Mouse (Mus musculus): ENCODE measurements around the gene Platr17.

Platr17 gene

GRCm38 (mm10) chr17:33920282-33921097, 15.6 kb downstream of the Platr17 start:
- DNase-seq: peak; percentile 95 to 97

GRCm38 (mm10) chr17:33921361-33921760, 16.4 kb downstream of the Platr17 start:
- DNase-seq: no peak

- peak; percentile 66 to 82 for DNase-seq
These were observed 19.8 kb downstream of the Platr17 start for GRCm38 (mm10) chr17:33924577-33925283.

- no peak for DNase-seq
These were observed 20.6 kb downstream of the Platr17 start for GRCm38 (mm10) chr17:33925406-33926116.

GRCm38 (mm10) chr17:33926207-33926932, 21.4 kb downstream of the Platr17 start:
- DNase-seq: peak; percentile 39 to 44

GRCm38 (mm10) chr17:33928251-33928947, 23.5 kb downstream of the Platr17 start:
- no peak for DNase-seq

GRCm38 (mm10) chr17:33929371-33930279, 24.7 kb downstream of the Platr17 start, which contains the start of gene Rgl2:
Gene Rgl2, plus strand, starts transcription at chr17:33929543.
- peak; percentile 98 to 99 for DNase-seq

- DNase-seq: peak; percentile 68
These were observed 25.6 kb downstream of the Platr17 start for GRCm38 (mm10) chr17:33930280-33931158.

- DNase-seq: no peak
These were observed 26.4 kb downstream of the Platr17 start for GRCm38 (mm10) chr17:33931159-33931866.

- peak in 1 of 2 experiments; percentile 10 for DNase-seq
These were observed 27.0 kb downstream of the Platr17 start for GRCm38 (mm10) chr17:33931947-33932346.

GRCm38 (mm10) chr17:33932448-33932847, 27.5 kb downstream of the Platr17 start:
- no peak for DNase-seq

- DNase-seq: no peak
These were observed 28.0 kb downstream of the Platr17 start for GRCm38 (mm10) chr17:33932970-33933369.

- DNase-seq: no peak
These were observed 30.6 kb downstream of the Platr17 start for GRCm38 (mm10) chr17:33935422-33936055.

GRCm38 (mm10) chr17:33936993-33937392, 32.1 kb downstream of the Platr17 start:
- DNase-seq: peak in 1 of 2 experiments; percentile 19

GRCm38 (mm10) chr17:33938783-33939182, 33.8 kb downstream of the Platr17 start:
- DNase-seq: no peak

GRCm38 (mm10) chr17:33940206-33940805, 35.4 kb downstream of the Platr17 start, which contains the start of the genes Pfdn6 and Wdr46:
Gene Pfdn6, minus strand, starts transcription at chr17:33940343.
Gene Wdr46, plus strand, starts transcription at chr17:33940660.
- peak; percentile 91 to 93 for DNase-seq

- DNase-seq: peak in 1 of 2 experiments; percentile 43
These were observed 36.0 kb downstream of the Platr17 start for GRCm38 (mm10) chr17:33940981-33941380.

- DNase-seq: no peak
These were observed 36.4 kb downstream of the Platr17 start for GRCm38 (mm10) chr17:33941381-33941780.
